Mouse (Mus musculus): Measurements from ENCODE around the gene Nadsyn1. TPM values are rescaled to one million over a fixed set of nuclear protein-coding genes. Genes with fewer than 3 reads are reported as not detected.

Gene Nadsyn1
- total RNA-seq (2023): 1 to 10 TPM; 5.1 to 8.9 TPM

DNA sequence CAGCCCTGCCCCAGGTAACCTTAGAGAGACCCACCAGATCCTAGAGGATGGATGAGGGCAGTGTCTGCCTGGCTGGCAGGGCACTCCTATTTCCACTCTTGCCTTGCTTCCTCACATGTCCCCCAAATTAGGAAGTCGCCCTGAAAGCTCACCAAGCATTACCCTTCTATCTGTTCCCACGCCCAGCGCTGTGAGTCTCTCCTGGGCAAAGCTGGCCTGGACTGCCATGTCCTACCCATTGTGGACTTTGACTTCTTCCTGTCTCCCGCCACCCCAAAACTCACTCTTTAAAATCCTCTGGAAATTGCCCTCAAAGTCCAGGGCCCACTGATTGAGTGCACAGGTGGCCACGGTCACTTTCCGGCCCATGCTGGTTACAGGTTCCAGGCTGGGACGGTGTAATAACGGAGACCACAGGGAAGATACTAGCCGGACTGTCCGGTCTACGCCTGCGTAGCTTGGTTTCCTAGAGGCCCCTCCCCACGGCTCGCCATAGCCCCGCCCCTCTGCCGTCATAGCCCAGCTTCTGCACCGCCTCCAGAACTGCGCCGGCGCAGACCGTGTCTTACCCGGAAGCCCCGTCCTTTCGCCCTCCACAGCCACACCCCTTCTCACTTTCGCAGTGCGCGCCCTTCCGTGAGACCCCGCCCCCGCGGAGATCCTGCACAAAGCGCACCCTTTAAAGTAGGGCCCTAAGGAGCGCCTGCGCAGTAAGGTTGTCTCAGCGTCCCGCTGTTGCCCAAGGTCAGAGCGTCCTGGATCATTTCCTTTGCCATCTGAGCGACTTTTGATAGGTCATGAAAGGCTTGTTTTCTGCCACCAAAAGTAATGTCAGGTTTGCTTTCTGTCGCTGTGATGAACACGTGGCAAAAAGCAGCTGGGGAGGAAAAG, at the start of gene Nadsyn1, which contains the start of gene Dhcr7:
Gene Nadsyn1 (minus strand): TSS at position 475 of the 891 bp plus-strand sequence.
Gene Dhcr7 (plus strand): TSS at position 771 of the 891 bp plus-strand sequence.

DNA sequence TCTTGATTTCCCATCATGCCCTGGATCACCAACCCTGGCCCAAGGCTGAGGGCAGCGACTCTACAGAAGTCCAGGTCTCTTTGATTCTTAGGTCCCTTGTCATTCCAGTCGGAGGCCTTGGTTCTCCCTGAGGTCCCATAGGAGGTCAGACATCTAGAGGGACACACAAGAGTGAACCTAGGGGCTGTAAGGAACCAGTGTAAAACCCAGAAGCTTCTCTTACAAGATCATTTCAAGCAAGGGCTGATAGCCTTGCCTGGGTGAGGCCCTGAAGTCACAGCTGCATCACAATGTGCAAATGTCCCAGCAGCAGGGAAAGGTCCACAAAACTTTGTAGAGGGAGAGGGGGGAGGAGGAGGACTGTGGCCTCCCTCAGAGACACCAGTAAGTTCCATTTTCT, 43.9 kb upstream of the Nadsyn1 start, which contains the start of gene Gm498:
Gene Gm498 (plus strand): TSS at position 301 of the 400 bp plus-strand sequence.

DNA sequence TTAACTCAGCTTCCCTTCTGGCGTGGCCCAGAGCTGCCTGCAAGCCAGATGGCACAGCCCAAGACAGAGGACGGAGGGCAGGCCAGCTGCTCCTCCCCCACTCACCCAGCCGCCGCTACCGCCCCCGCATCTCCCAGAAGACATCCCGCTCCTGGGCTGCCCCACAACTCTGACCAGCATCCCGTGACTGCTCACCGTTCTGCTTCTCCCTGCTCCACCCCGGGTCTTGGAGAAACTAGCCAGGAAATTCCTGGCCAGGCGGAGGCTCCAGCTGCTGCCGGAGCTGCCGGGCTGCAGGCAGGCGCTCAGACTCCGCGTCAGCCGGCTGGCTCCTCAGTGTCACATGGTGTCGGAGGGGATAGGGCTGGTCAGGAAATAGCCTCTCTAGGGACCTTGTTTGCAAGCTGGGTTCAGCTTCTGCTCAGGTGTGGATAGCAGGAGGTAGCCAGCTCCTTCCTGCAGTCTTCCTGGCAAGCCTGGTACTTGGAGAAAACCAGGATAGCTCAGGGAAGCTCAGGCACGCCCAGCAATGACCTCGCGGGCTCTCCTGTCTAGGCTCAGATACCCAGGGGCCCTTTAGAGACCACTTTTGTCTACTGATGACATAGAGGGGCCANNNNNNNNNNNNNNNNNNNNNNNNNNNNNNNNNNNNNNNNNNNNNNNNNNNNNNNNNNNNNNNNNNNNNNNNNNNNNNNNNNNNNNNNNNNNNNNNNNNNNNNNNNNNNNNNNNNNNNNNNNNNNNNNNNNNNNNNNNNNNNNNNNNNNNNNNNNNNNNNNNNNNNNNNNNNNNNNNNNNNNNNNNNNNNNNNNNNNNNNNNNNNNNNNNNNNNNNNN, 38.4 kb downstream of the Nadsyn1 start, which contains the start of gene Mrgpre:
Gene Mrgpre (minus strand): TSS at position 505 of the 834 bp plus-strand sequence.

DNA sequence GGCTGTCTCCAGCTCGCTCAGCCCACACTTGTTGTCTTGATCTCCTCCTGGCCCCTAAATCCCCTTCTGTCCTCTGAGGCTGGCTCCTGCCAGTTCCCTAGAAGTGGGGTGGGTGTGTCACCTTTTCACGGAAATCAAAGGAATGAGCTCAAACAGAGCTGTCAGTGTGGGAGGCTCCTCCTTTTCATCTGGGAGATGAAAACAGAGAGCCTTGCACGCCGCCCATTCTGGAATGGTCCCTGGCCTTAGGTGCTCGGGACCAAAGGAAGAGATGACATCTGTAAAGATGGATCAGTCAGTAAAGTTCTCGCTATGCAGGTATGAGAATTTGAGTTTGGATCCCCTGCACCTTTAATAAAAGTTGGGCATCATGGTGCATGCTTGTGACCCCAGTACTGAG, 55.8 kb downstream of the Nadsyn1 start, which contains the start of gene Mrgprg:
Gene Mrgprg (minus strand): TSS at position 101 of the 400 bp plus-strand sequence.

DNA sequence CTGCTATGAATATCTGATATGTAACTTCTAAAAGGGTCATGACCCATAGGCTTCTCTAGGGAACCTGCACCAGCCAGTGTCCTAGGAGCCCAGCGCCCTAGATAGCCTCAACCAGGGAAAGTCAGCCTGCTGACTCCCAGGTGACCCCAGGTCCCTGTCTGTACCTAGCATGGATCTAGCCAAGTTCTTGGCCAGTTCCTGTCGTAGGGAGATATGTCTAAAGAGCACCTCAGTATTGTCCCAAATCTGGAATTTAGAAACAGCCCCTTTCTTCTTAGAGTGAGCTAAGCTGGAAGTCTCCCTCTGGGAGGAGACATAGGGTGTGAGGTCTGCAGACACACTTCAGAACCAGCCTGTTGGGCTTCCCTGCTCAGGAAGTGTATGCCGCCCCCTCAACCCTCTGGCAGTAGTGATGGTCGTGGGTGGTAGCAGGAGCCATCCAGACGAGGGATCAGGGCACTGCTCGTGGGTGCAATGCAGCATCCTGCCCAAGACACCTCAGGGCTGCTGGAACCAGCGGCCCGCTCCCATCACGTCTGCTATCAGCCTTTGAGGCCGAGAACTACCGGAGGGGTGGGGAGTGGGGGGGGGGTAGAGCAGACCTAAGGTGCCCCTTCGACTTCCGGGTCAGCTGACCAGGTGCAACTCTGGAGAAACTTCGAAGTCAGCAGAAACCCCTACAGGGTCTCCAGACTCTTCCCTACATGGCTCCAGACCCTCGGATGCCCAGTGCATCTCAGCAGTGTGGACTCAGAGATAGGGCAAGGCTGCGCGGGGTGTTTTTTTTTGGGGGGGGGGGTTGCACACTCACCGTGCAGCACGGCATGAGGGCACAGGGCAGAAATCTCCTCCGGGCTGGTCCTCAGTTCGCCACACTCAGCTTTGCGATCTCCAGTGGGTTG, 66.3 kb downstream of the Nadsyn1 start, which contains the start of gene Osbpl5:
Gene Osbpl5 (minus strand): TSS at position 861 of the 902 bp plus-strand sequence.

Other genes starting within 250 kb of the Nadsyn1 start
- 10 to 100 TPM; 31.4 to 38.1 TPM for gene Cars, start 222.8 kb downstream of the Nadsyn1 start, total RNA-seq (2023)
- 1 to 10 TPM; 8.0 to 8.6 TPM for gene Tnfrsf26, start 194.1 kb downstream of the Nadsyn1 start, total RNA-seq (2023)
- gene Tnfrsf22, start 173.2 kb downstream of the Nadsyn1 start, total RNA-seq (2023): 1 to 10 TPM in 1 of 2 experiments, under 1 TPM in 1; 0.90 to 2.1 TPM
- gene Tnfrsf23, start 137.0 kb downstream of the Nadsyn1 start, total RNA-seq (2023): 1 to 10 TPM; 7.1 to 9.6 TPM
- 1 to 10 TPM in 1 of 2 experiments, under 1 TPM in 1; 0.82 to 3.1 TPM for gene Osbpl5, start 65.9 kb downstream of the Nadsyn1 start, total RNA-seq (2023)
- gene Mrgprg, start 55.9 kb downstream of the Nadsyn1 start, total RNA-seq (2023): not detected
- gene Mrgpre, start 38.3 kb downstream of the Nadsyn1 start, total RNA-seq (2023): under 1 TPM; 0.09 to 0.13 TPM
- 1 to 10 TPM; 5.6 to 7.3 TPM for gene Dhcr7, start 296 bp upstream of the Nadsyn1 start, total RNA-seq (2023)
- gene Gm498, start 44.0 kb upstream of the Nadsyn1 start, total RNA-seq (2023): not detected
- gene Shank2, start 179.1 kb upstream of the Nadsyn1 start, total RNA-seq (2023): under 1 TPM; 0.31 TPM